22 mouse cellular contexts compared by ENCODE assay signal in genomic region chr3:84103536-84103935, GRCm38 (mm10). TPM values are rescaled to one million over a fixed set of nuclear protein-coding genes. Genes with fewer than 3 reads are reported as not detected.
"Had no signal": no experiment of that assay in that cellular context is flagged by ENCODE, and none has a peak within 500 bp of the region (broad histone marks: within the 10 kb centered on the region; RNA-seq: fewer than 3 reads in every experiment).

No protein-coding gene starts in this region.

- H3K4me2 ChIP-seq: liver, embryonic 11.5 days; liver, embryonic 13.5 days; liver, embryonic 15.5 days; lung, embryonic 15.5 days; midbrain, embryonic 12.5 days; neural tube, embryonic 13.5 days; neural tube, embryonic 15.5 days had no signal

- H3K27ac ChIP-seq: liver, embryonic 13.5 days; liver, embryonic 15.5 days; lung, embryonic 15.5 days; midbrain, embryonic 10.5 days; midbrain, embryonic 12.5 days; neural tube, embryonic 13.5 days; neural tube, embryonic 15.5 days had no signal

- ATAC-seq: liver, postnatal 0 days; midbrain, embryonic 16.5 days had no signal

- DNase-seq: liver; liver, embryonic 13.5 days; liver, postnatal 0 days; midbrain, embryonic 14.5 days; retina, postnatal 1 day; right cerebral cortex, adult 18-20 months; right cerebral cortex, postnatal 25 days; right cerebral cortex, postnatal 4 days; spleen, adult 18-20 months; thymus, adult 2 months; thymus, postnatal 25 days; thymus, postnatal 4 days had no signal

- H3K36me3 ChIP-seq: liver, embryonic 13.5 days; liver, embryonic 15.5 days; lung, embryonic 15.5 days; midbrain, embryonic 10.5 days; midbrain, embryonic 12.5 days; neural tube, embryonic 13.5 days; neural tube, embryonic 15.5 days had no signal

- H3K4me1 ChIP-seq: liver, embryonic 13.5 days; liver, embryonic 15.5 days; lung, embryonic 15.5 days; midbrain, embryonic 10.5 days; midbrain, embryonic 12.5 days; neural tube, embryonic 13.5 days; neural tube, embryonic 15.5 days had no signal

- H3K4me3 ChIP-seq: liver, embryonic 13.5 days; liver, embryonic 15.5 days; lung, embryonic 15.5 days; midbrain, embryonic 10.5 days; midbrain, embryonic 12.5 days; myocyte; neural tube, embryonic 13.5 days; neural tube, embryonic 15.5 days had no signal

- H3K27me3 ChIP-seq: liver, embryonic 13.5 days; liver, embryonic 15.5 days; lung, embryonic 15.5 days; neural tube, embryonic 13.5 days; neural tube, embryonic 15.5 days had no signal

- H3K9ac ChIP-seq: liver, embryonic 13.5 days; liver, embryonic 15.5 days; liver, postnatal 0 days; lung, embryonic 15.5 days; midbrain, embryonic 12.5 days; neural tube, embryonic 13.5 days; neural tube, embryonic 15.5 days had no signal

- H3K9me3 ChIP-seq: liver, embryonic 13.5 days; liver, embryonic 15.5 days; lung, embryonic 15.5 days; midbrain, embryonic 10.5 days; midbrain, embryonic 12.5 days; neural tube, embryonic 13.5 days; neural tube, embryonic 15.5 days had no signal

RNA-seq across cellular contexts. Expression of gene Mnd1, which starts 52.0 kb away (rescaled TPM):
- polyA plus RNA-seq: small intestine, adult 2 months had no signal
